Mouse (Mus musculus): ENCODE results near the gene Hist1h2ag. TPM values are rescaled to one million over a fixed set of nuclear protein-coding genes. Genes with fewer than 3 reads are reported as not detected.

Gene Hist1h2ag
- polyA plus RNA-seq, 1 experiment: 42.0 TPM

- WGBS: 87% methylated on average over 3 of the region's 3 CpGs
- Histone ChIP-seq H3K4me1 (ENCODE audit: control insufficient read depth, insufficient read depth, low read length) (peaks cover 2% of the 10 kb centered on the region; the same call in 1 of the 2 replicates), H3K4me3 (replicated peaks; ENCODE audit: control insufficient read depth, low read depth, low read length) (no peak overlapping the region), H3K27ac (ENCODE audit: control insufficient read depth, insufficient read depth, low read depth, low read length, poor library complexity) (no peak overlapping the region)
- TF ChIP-seq POLR2A (IDR thresholded peaks at IDR 0.05; ENCODE audit: borderline replicate concordance, control insufficient read depth, low read depth, low read length) (no peak), CTCF (IDR thresholded peaks at IDR 0.05; ENCODE audit: control insufficient read depth, insufficient read depth, low read length) (no peak)
Observed at GRCm38 (mm10) chr13:22008707-22009106, 34.0 kb downstream of the Hist1h2ag start.

- no peak overlapping the region for H3K27ac ChIP-seq (ENCODE audit: control insufficient read depth, insufficient read depth, low read depth, low read length, poor library complexity)
- 72% methylated on average over 7 of the region's 7 CpGs for WGBS
- no peak overlapping the region for H3K4me3 ChIP-seq (replicated peaks; ENCODE audit: control insufficient read depth, low read depth, low read length)
- peaks cover 4% of the 10 kb centered on the region; the same call in 1 of the 2 replicates for H3K4me1 ChIP-seq (ENCODE audit: control insufficient read depth, insufficient read depth, low read length)
- TF ChIP-seq POLR2A (IDR thresholded peaks at IDR 0.05; ENCODE audit: borderline replicate concordance, control insufficient read depth, low read depth, low read length) (no peak), CTCF (IDR thresholded peaks at IDR 0.05; ENCODE audit: control insufficient read depth, insufficient read depth, low read length) (no peak)
Observed at GRCm38 (mm10) chr13:22007872-22008271, 34.9 kb downstream of the Hist1h2ag start.

GRCm38 (mm10) chr13:22007121-22007510 is 35.6 kb downstream of the Hist1h2ag start:
- Histone ChIP-seq H3K27ac (ENCODE audit: control insufficient read depth, insufficient read depth, low read depth, low read length, poor library complexity) (no peak overlapping the region), H3K4me1 (ENCODE audit: control insufficient read depth, insufficient read depth, low read length) (peaks cover 5% of the 10 kb centered on the region; the same call in 1 of the 2 replicates), H3K4me3 (replicated peaks; ENCODE audit: control insufficient read depth, low read depth, low read length) (peak overlapping the region; percentile 0)
- WGBS: 18% methylated on average over 18 of the region's 18 CpGs
- TF ChIP-seq POLR2A (IDR thresholded peaks at IDR 0.05; ENCODE audit: borderline replicate concordance, control insufficient read depth, low read depth, low read length): no peak
- no peak for TF ChIP-seq CTCF (IDR thresholded peaks at IDR 0.05; ENCODE audit: control insufficient read depth, insufficient read depth, low read length)

- H3K4me3 ChIP-seq (replicated peaks; ENCODE audit: control insufficient read depth, low read depth, low read length): peak overlapping the region; percentile 60
- TF ChIP-seq CTCF (IDR thresholded peaks at IDR 0.05; ENCODE audit: control insufficient read depth, insufficient read depth, low read length): 0 out of 2 replicates have a peak, but pooled peaks have one; percentile 4
- TF ChIP-seq POLR2A (IDR thresholded peaks at IDR 0.05; ENCODE audit: borderline replicate concordance, control insufficient read depth, low read depth, low read length): peak; percentile 31; the same call in 1 of the 2 replicates
- peaks cover 5% of the 10 kb centered on the region; the same call in 1 of the 2 replicates for H3K4me1 ChIP-seq (ENCODE audit: control insufficient read depth, insufficient read depth, low read length)
- WGBS: 1% methylated on average over 38 of the region's 38 CpGs
- peak overlapping the region; percentile 68 for H3K27ac ChIP-seq (ENCODE audit: control insufficient read depth, insufficient read depth, low read depth, low read length, poor library complexity)
Observed at GRCm38 (mm10) chr13:22006334-22007120, 36.2 kb downstream of the Hist1h2ag start.

GRCm38 (mm10) chr13:22005605-22006333 is 37.0 kb downstream of the Hist1h2ag start:
- Histone ChIP-seq H3K27ac (ENCODE audit: control insufficient read depth, insufficient read depth, low read depth, low read length, poor library complexity) (peak overlapping the region; percentile 68), H3K4me1 (ENCODE audit: control insufficient read depth, insufficient read depth, low read length) (peaks cover 8% of the 10 kb centered on the region; the same call in 1 of the 2 replicates), H3K4me3 (replicated peaks; ENCODE audit: control insufficient read depth, low read depth, low read length) (peak overlapping the region; percentile 60)
- under 1% methylated on average over 45 of the region's 45 CpGs for WGBS
- TF ChIP-seq POLR2A (IDR thresholded peaks at IDR 0.05; ENCODE audit: borderline replicate concordance, control insufficient read depth, low read depth, low read length): no peak
- TF ChIP-seq CTCF (IDR thresholded peaks at IDR 0.05; ENCODE audit: control insufficient read depth, insufficient read depth, low read length): no peak

GRCm38 (mm10) chr13:22001823-22002222 is 40.9 kb downstream of the Hist1h2ag start:
- H3K4me3 ChIP-seq (replicated peaks; ENCODE audit: control insufficient read depth, low read depth, low read length): no peak overlapping the region
- TF ChIP-seq POLR2A (IDR thresholded peaks at IDR 0.05; ENCODE audit: borderline replicate concordance, control insufficient read depth, low read depth, low read length) (no peak), CTCF (IDR thresholded peaks at IDR 0.05; ENCODE audit: control insufficient read depth, insufficient read depth, low read length) (no peak)
- WGBS: 0% methylated on average over 5 of the region's 5 CpGs
- H3K4me1 ChIP-seq (ENCODE audit: control insufficient read depth, insufficient read depth, low read length): peaks cover 9% of the 10 kb centered on the region; the same call in 1 of the 2 replicates
- H3K27ac ChIP-seq (ENCODE audit: control insufficient read depth, insufficient read depth, low read depth, low read length, poor library complexity): no peak overlapping the region; the same call in 1 of the 2 replicates

GRCm38 (mm10) chr13:22001346-22001745 is 41.4 kb downstream of the Hist1h2ag start:
- WGBS: 6% methylated on average over 2 of the region's 2 CpGs
- H3K27ac ChIP-seq (ENCODE audit: control insufficient read depth, insufficient read depth, low read depth, low read length, poor library complexity): no peak overlapping the region; the same call in 1 of the 2 replicates
- H3K4me1 ChIP-seq (ENCODE audit: control insufficient read depth, insufficient read depth, low read length): peaks cover 9% of the 10 kb centered on the region; the same call in 1 of the 2 replicates
- TF ChIP-seq CTCF (IDR thresholded peaks at IDR 0.05; ENCODE audit: control insufficient read depth, insufficient read depth, low read length) (no peak), POLR2A (IDR thresholded peaks at IDR 0.05; ENCODE audit: borderline replicate concordance, control insufficient read depth, low read depth, low read length) (no peak)
- no peak overlapping the region for H3K4me3 ChIP-seq (replicated peaks; ENCODE audit: control insufficient read depth, low read depth, low read length)

- H3K4me1 ChIP-seq (ENCODE audit: control insufficient read depth, insufficient read depth, low read length): peaks cover 8% of the 10 kb centered on the region; the same call in 1 of the 2 replicates
- H3K4me3 ChIP-seq (replicated peaks; ENCODE audit: control insufficient read depth, low read depth, low read length): no peak overlapping the region
- WGBS: 71% methylated on average over 4 of the region's 4 CpGs
- TF ChIP-seq POLR2A (IDR thresholded peaks at IDR 0.05; ENCODE audit: borderline replicate concordance, control insufficient read depth, low read depth, low read length): no peak
- no peak overlapping the region for H3K27ac ChIP-seq (ENCODE audit: control insufficient read depth, insufficient read depth, low read depth, low read length, poor library complexity)
Observed at GRCm38 (mm10) chr13:21999147-21999546, 43.6 kb downstream of the Hist1h2ag start.

All from bone marrow, adult 2 months (tissue).